Comparison of ENCODE assay signal across 31 mouse cellular contexts in the genomic region with DNA sequence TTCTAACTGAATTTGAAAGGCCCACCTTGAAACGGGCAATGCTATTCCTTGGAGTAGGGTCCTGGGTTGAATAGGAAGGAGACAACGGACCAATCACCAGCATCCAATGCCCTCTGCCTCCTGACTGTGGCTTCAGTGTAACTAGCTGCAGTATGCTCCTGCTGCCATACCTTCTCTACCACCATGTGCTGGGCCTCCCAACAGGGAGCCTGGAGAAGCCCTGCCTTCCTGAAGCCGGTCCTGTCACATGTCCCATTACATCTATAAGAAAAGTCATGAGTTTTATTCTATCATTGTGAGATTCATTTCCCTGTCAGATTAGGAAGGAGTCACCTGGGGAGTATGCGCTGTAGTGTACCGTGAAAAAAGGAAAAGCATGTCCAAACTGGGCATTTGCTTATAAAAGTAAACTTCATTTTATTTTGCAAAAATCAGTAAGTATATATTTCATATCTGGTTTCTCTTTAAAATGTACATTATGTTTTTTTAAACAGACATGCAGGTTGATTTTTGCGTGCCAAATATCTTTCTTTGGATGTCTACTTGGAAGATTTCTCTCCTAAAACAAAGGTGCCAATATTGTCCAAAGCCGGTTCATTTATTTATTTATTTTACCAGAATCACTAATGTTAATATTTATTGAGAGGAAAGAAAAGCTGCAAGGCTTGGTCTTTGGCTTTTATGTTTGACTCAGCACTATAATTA. TPM values are rescaled to one million over a fixed set of nuclear protein-coding genes. Genes with fewer than 3 reads are reported as not detected.
DNase-seq lines count a peak whose midpoint lies in the region; ATAC-seq and TF ChIP-seq lines count a peak whose summit lies in the region.
"Had no signal": no experiment of that assay in that cellular context is flagged by ENCODE, and none has a peak within 500 bp of the region (broad histone marks: within the 10 kb centered on the region; RNA-seq: fewer than 3 reads in every experiment).

No protein-coding gene starts in this region.

- ATAC-seq in stomach, postnatal 0 days (ENCODE audit: low FRiP score, low TSS enrichment), result 0 out of 2 replicates have a peak, but pooled peaks have one; percentile 35
- ATAC-seq: forebrain, embryonic 13.5 days; midbrain, embryonic 13.5 days had no signal

- no peak overlapping the region for H3K4me2 ChIP-seq in stomach, postnatal 0 days (replicated peaks; ENCODE audit: low read depth)
- H3K4me2 ChIP-seq: embryonic facial prominence, embryonic 15.5 days; forebrain, embryonic 13.5 days; heart, embryonic 12.5 days; liver, embryonic 15.5 days; lung, embryonic 14.5 days; midbrain, embryonic 13.5 days; neural tube, embryonic 13.5 days; stomach, embryonic 15.5 days had no signal

- DNase-seq in layer of hippocampus, adult 2 months (ENCODE audit: low spot score in 2 of 2), result no peak
- no peak for DNase-seq in layer of hippocampus, postnatal 36 days
- peak; percentile 69 to 72 for DNase-seq in cerebellum, adult 2 months
- peak; percentile 64 to 72 for DNase-seq in cerebellum, postnatal 14 days
- no peak for DNase-seq in stomach, postnatal 0 days (ENCODE audit: low spot score)
- DNase-seq in kidney, adult 11 months, result no peak
- no peak for DNase-seq in layer of hippocampus, adult 9-10 months (ENCODE audit: low spot score)
- DNase-seq in heart, postnatal 4 days, result no peak
- DNase-seq: adrenal gland, postnatal 14 days; gastrocnemius, postnatal 25 days; heart, adult 2 months; kidney, adult 2 months; kidney, postnatal 36 days; liver; lung, postnatal 14 days; right cerebral cortex, postnatal 25 days; thymus, postnatal 25 days had no signal

- no peaks in the 10 kb centered on the region for H3K36me3 ChIP-seq in stomach, postnatal 0 days (ENCODE audit: control insufficient read depth, insufficient read depth, low read length)
- H3K36me3 ChIP-seq: embryonic facial prominence, embryonic 10.5 days; embryonic facial prominence, embryonic 15.5 days; heart, embryonic 12.5 days; liver, embryonic 15.5 days; midbrain, embryonic 13.5 days; neural tube, embryonic 13.5 days; stomach, embryonic 15.5 days had no signal

- WGBS in cerebellum, adult 2 months, result 16% methylated on average over 7 of the region's 7 CpGs
- 67% methylated on average over 7 of the region's 7 CpGs for WGBS in stomach, postnatal 0 days

- no peaks in the 10 kb centered on the region for H3K9me3 ChIP-seq in stomach, postnatal 0 days (ENCODE audit: control insufficient read depth, low read length)
- H3K9me3 ChIP-seq: embryonic facial prominence, embryonic 10.5 days; embryonic facial prominence, embryonic 15.5 days; forebrain, embryonic 13.5 days; heart, embryonic 12.5 days; liver, embryonic 15.5 days; midbrain, embryonic 13.5 days; neural tube, embryonic 13.5 days; stomach, embryonic 15.5 days had no signal

- peak overlapping the region; percentile 73 for H3K27ac ChIP-seq in layer of hippocampus, adult 2 months
- H3K27ac ChIP-seq in cerebellum, adult 2 months (ENCODE audit: insufficient read depth, low read length), result peak overlapping the region; percentile 76
- no peak overlapping the region for H3K27ac ChIP-seq in stomach, postnatal 0 days (replicated peaks)
- H3K27ac ChIP-seq: embryonic facial prominence, embryonic 10.5 days; embryonic facial prominence, embryonic 15.5 days; forebrain, embryonic 13.5 days; heart, adult 2 months; liver, embryonic 15.5 days; midbrain, embryonic 13.5 days; neural tube, embryonic 13.5 days; stomach, embryonic 15.5 days had no signal

- no peak for TF ChIP-seq EP300 in stomach, postnatal 0 days (optimal IDR thresholded peaks at IDR 0.05)

- no peaks in the 10 kb centered on the region for H3K27me3 ChIP-seq in cerebellum, adult 2 months (ENCODE audit: control insufficient read depth, insufficient read depth, low read length)
- H3K27me3 ChIP-seq in stomach, postnatal 0 days (ENCODE audit: control insufficient read depth, insufficient read depth, low read length), result no peaks in the 10 kb centered on the region
- H3K27me3 ChIP-seq: embryonic facial prominence, embryonic 15.5 days; forebrain, embryonic 13.5 days; heart, embryonic 12.5 days; liver, embryonic 15.5 days; midbrain, embryonic 13.5 days; neural tube, embryonic 13.5 days; stomach, embryonic 15.5 days had no signal

- H3K9ac ChIP-seq in stomach, postnatal 0 days (ENCODE audit: low read length), result no peak overlapping the region
- H3K9ac ChIP-seq: embryonic facial prominence, embryonic 15.5 days; forebrain, embryonic 13.5 days; heart, embryonic 12.5 days; liver, embryonic 15.5 days; lung, embryonic 14.5 days; midbrain, embryonic 13.5 days; neural tube, embryonic 13.5 days; stomach, embryonic 15.5 days had no signal

- TF ChIP-seq POLR2A in cerebellum, adult 2 months (IDR thresholded peaks at IDR 0.05; ENCODE audit: borderline replicate concordance, insufficient read depth, low read length), result 0 out of 2 replicates have a peak, but pooled peaks have one; percentile 11

- peaks cover 31% of the 10 kb centered on the region for H3K4me1 ChIP-seq in cerebellum, adult 2 months (ENCODE audit: control insufficient read depth, insufficient read depth, low read length)
- no peaks in the 10 kb centered on the region for H3K4me1 ChIP-seq in stomach, postnatal 0 days (replicated peaks; ENCODE audit: control insufficient read depth, insufficient read depth)
- H3K4me1 ChIP-seq: embryonic facial prominence, embryonic 15.5 days; forebrain, embryonic 13.5 days; liver, embryonic 15.5 days; midbrain, embryonic 13.5 days had no signal

- no peak for TF ChIP-seq CTCF in layer of hippocampus, adult 2 months (conservative IDR thresholded peaks at IDR 0.05)
- TF ChIP-seq CTCF in cerebellum, adult 2 months (IDR thresholded peaks at IDR 0.05; ENCODE audit: borderline replicate concordance, insufficient read depth, low read depth, low read length), result no peak
- TF ChIP-seq CTCF in stomach, postnatal 0 days (IDR thresholded peaks at IDR 0.05; ENCODE audit: low read depth), result no peak

- H3K4me3 ChIP-seq in layer of hippocampus, adult 2 months, result no peak overlapping the region
- H3K4me3 ChIP-seq in cerebellum, adult 2 months (replicated peaks; ENCODE audit: insufficient read depth, low read depth, low read length), result no peak overlapping the region
- no peak overlapping the region for H3K4me3 ChIP-seq in stomach, postnatal 0 days (ENCODE audit: low read depth, low read length)
- H3K4me3 ChIP-seq: embryonic facial prominence, embryonic 10.5 days; embryonic facial prominence, embryonic 15.5 days; forebrain, embryonic 13.5 days; heart, adult 2 months; heart, embryonic 12.5 days; liver, embryonic 15.5 days; midbrain, embryonic 13.5 days; neural tube, embryonic 13.5 days; stomach, embryonic 15.5 days had no signal

RNA-seq across cellular contexts. Expression of a gene that starts 40.4 kb away (rescaled TPM):
- total RNA-seq in layer of hippocampus, adult 2 months (2021), result 1 to 10 TPM; 2.1 TPM
- 1 to 10 TPM; 1.3 to 2.3 TPM for total RNA-seq in layer of hippocampus, postnatal 36 days (2021)
- polyA plus RNA-seq in cerebellum, adult 2 months (2012; rRNA removed), result 31.7 and 36.1 TPM in 2 replicates
- 539 and 549 TPM in 2 replicates for polyA plus RNA-seq in stomach, postnatal 0 days (2015; fragmentation: Nextera tagmentation; extraction: Ambion mirVana)
- not detected for total RNA-seq in heart, postnatal 4 days (2021)
- total RNA-seq: adrenal gland, postnatal 14 days; gastrocnemius, adult 18-20 months; gastrocnemius, postnatal 25 days; heart, adult 2 months; megakaryocyte progenitor cell, adult 5-6 weeks; MEL had no signal
- polyA plus RNA-seq: forebrain, embryonic 13.5 days; heart, adult 2 months; heart, postnatal 0 days; hindbrain, embryonic 11.5 days had no signal

Comparison
In these comparisons a context has a peak if more than half of its experiments do, and no peak if none do; other contexts are left out.
1. DNase-seq: peak in cerebellum, adult 2 months (2 of 2) and cerebellum, postnatal 14 days (2 of 2); none in layer of hippocampus, adult 2 months (0 of 2), layer of hippocampus, postnatal 36 days (0 of 2), stomach, postnatal 0 days (single experiment), kidney, adult 11 months (single experiment), layer of hippocampus, adult 9-10 months (single experiment) and heart, postnatal 4 days (single experiment).